In the genomic region with DNA sequence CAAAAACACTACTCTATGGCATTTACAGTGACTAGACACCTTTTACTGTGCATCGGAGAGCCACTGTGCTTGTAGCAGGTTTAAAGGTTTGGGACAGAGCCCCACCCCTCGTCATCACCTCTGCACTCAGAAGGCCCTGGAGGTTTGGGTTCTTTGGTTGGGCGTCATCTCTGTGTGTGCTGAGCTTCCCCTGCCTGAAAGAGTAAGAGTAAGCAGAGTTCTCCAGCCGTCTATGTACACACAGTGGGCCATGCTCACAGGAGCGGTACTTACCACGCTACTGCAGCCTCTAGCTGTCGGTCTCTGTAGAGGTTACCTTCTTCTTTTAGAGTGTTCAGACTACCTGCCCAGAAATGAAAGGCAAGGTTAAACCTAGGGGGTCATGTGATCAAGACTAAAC, we compare ENCODE assay signal across 10 mouse cellular contexts. TPM values are rescaled to one million over a fixed set of nuclear protein-coding genes. Genes with fewer than 3 reads are reported as not detected.
DNase-seq lines count a peak whose midpoint lies in the region; ATAC-seq lines count a peak whose summit lies in the region.
"Had no signal": no experiment of that assay in that cellular context is flagged by ENCODE, and none has a peak within 500 bp of the region (broad histone marks: within the 10 kb centered on the region; RNA-seq: fewer than 3 reads in every experiment).

No protein-coding gene starts in this region.

- 89% methylated on average over 7 of the region's 7 CpGs for WGBS in neural tube, embryonic 11.5 days
- WGBS in forebrain, embryonic 12.5 days = 93% methylated on average over 7 of the region's 7 CpGs
- WGBS in limb, embryonic 15.5 days = 88% methylated on average over 7 of the region's 7 CpGs

- no peak overlapping the region for H3K4me3 ChIP-seq in neural tube, embryonic 11.5 days (ENCODE audit: low read depth, low read length)
- peak overlapping the region; percentile 77; the same call in 1 of the 2 replicates for H3K4me3 ChIP-seq in forebrain, embryonic 12.5 days (replicated peaks)
- H3K4me3 ChIP-seq in limb, embryonic 15.5 days = peak overlapping the region; percentile 3; the same call in 1 of the 2 replicates

- H3K4me2 ChIP-seq in neural tube, embryonic 11.5 days (ENCODE audit: low read depth) = 0 out of 2 replicates have a peak overlapping the region, but pooled peaks have one; percentile 83
- peak overlapping the region; percentile 75 for H3K4me2 ChIP-seq in forebrain, embryonic 12.5 days
- peak overlapping the region; percentile 74; the same call in 1 of the 2 replicates for H3K4me2 ChIP-seq in limb, embryonic 15.5 days

- no peaks in the 10 kb centered on the region; the same call in 1 of the 2 replicates for H3K4me1 ChIP-seq in neural tube, embryonic 11.5 days (ENCODE audit: control insufficient read depth, insufficient read depth, low read length)
- peaks cover 17% of the 10 kb centered on the region for H3K4me1 ChIP-seq in forebrain, embryonic 12.5 days
- peaks cover 16% of the 10 kb centered on the region for H3K4me1 ChIP-seq in limb, embryonic 15.5 days

- no peaks in the 10 kb centered on the region for H3K9me3 ChIP-seq in neural tube, embryonic 11.5 days (ENCODE audit: control insufficient read depth, low read length)
- H3K9me3 ChIP-seq in forebrain, embryonic 12.5 days = no peaks in the 10 kb centered on the region
- no peaks in the 10 kb centered on the region for H3K9me3 ChIP-seq in limb, embryonic 15.5 days

- H3K27ac ChIP-seq in neural tube, embryonic 11.5 days (ENCODE audit: low read depth, low read length) = no peak overlapping the region
- H3K27ac ChIP-seq in forebrain, embryonic 12.5 days = no peak overlapping the region
- no peak overlapping the region for H3K27ac ChIP-seq in limb, embryonic 15.5 days

- H3K36me3 ChIP-seq in neural tube, embryonic 11.5 days (ENCODE audit: control insufficient read depth, insufficient read depth, low read length) = peaks cover 25% of the 10 kb centered on the region
- H3K36me3 ChIP-seq in forebrain, embryonic 12.5 days (replicated peaks) = peaks cover 47% of the 10 kb centered on the region
- peaks cover 48% of the 10 kb centered on the region for H3K36me3 ChIP-seq in limb, embryonic 15.5 days

- H3K9ac ChIP-seq in neural tube, embryonic 11.5 days (ENCODE audit: low read length) = no peak overlapping the region
- no peak overlapping the region for H3K9ac ChIP-seq in forebrain, embryonic 12.5 days
- H3K9ac ChIP-seq in limb, embryonic 15.5 days = no peak overlapping the region

- DNase-seq in neural tube, embryonic 11.5 days (ENCODE audit: low spot score) = no peak
- no peak for DNase-seq in neural tube, embryonic 10.5 days (ENCODE audit: extremely low spot score, low spot score)
- no peak for DNase-seq in cerebellum, postnatal 25 days
- no peak for DNase-seq in layer of hippocampus, adult 9-10 months (ENCODE audit: low spot score)
- DNase-seq: adrenal gland, adult 2 months; lung, adult 2 months; right cerebral cortex, adult 18-20 months had no signal

- ATAC-seq in neural tube, embryonic 11.5 days (ENCODE audit: insufficient read depth, low FRiP score, low TSS enrichment) = no peak
- ATAC-seq in forebrain, embryonic 12.5 days (ENCODE audit: low FRiP score) = no peak
- no peak for ATAC-seq in limb, embryonic 15.5 days (ENCODE audit: insufficient number of reproducible peaks, low FRiP score, low TSS enrichment, low read depth)
- no peak for ATAC-seq in CD4-positive, CD25-positive, alpha-beta regulatory T cell, adult 4 months

- H3K27me3 ChIP-seq in neural tube, embryonic 11.5 days (ENCODE audit: control insufficient read depth, insufficient read depth, low read length) = no peaks in the 10 kb centered on the region
- H3K27me3 ChIP-seq in forebrain, embryonic 12.5 days = no peaks in the 10 kb centered on the region
- no peaks in the 10 kb centered on the region for H3K27me3 ChIP-seq in limb, embryonic 15.5 days

RNA-seq across cellular contexts. Expression of gene Msto1, which starts 1.2 kb away (rescaled TPM):
- 55.5 and 56.4 TPM in 2 replicates for polyA plus RNA-seq in neural tube, embryonic 11.5 days (2014; fragmentation: Nextera tagmentation; extraction: Ambion mirVana)
- 43.9 and 44.7 TPM in 2 replicates for polyA plus RNA-seq in forebrain, embryonic 12.5 days (2016; fragmentation: Nextera tagmentation; extraction: Ambion mirVana)
- polyA plus RNA-seq in limb, embryonic 15.5 days (2015; fragmentation: Nextera tagmentation; extraction: Ambion mirVana) = 40.6 and 41.3 TPM in 2 replicates
- 10 to 100 TPM; 21.0 to 36.5 TPM for polyA plus RNA-seq in CD4-positive, CD25-positive, alpha-beta regulatory T cell, adult 4 months (2017; shearing (Covaris generic))

RNA-seq across cellular contexts. Expression of gene Ash1l, which starts 37.8 kb away (rescaled TPM):
- 12.3 and 13.8 TPM in 2 replicates for polyA plus RNA-seq in neural tube, embryonic 11.5 days (2014; fragmentation: Nextera tagmentation; extraction: Ambion mirVana)
- polyA plus RNA-seq in forebrain, embryonic 12.5 days (2016; fragmentation: Nextera tagmentation; extraction: Ambion mirVana) = 22.1 and 23.6 TPM in 2 replicates
- 19.7 and 21.3 TPM in 2 replicates for polyA plus RNA-seq in limb, embryonic 15.5 days (2015; fragmentation: Nextera tagmentation; extraction: Ambion mirVana)
- 10 to 100 TPM; 43.9 to 46.1 TPM for polyA plus RNA-seq in CD4-positive, CD25-positive, alpha-beta regulatory T cell, adult 4 months (2017; shearing (Covaris generic))

RNA-seq across cellular contexts. Expression of gene Dap3, which starts 38.4 kb away (rescaled TPM):
- 165 and 168 TPM in 2 replicates for polyA plus RNA-seq in neural tube, embryonic 11.5 days (2014; fragmentation: Nextera tagmentation; extraction: Ambion mirVana)
- polyA plus RNA-seq in forebrain, embryonic 12.5 days (2016; fragmentation: Nextera tagmentation; extraction: Ambion mirVana) = 135 and 138 TPM in 2 replicates
- 142 and 145 TPM in 2 replicates for polyA plus RNA-seq in limb, embryonic 15.5 days (2015; fragmentation: Nextera tagmentation; extraction: Ambion mirVana)
- polyA plus RNA-seq in CD4-positive, CD25-positive, alpha-beta regulatory T cell, adult 4 months (2017; shearing (Covaris generic)) = 100 to 1,000 TPM; 152 to 189 TPM
